Mouse (Mus musculus): Measurements from ENCODE around the gene Cdh13.

The Cdh13 gene

DNA sequence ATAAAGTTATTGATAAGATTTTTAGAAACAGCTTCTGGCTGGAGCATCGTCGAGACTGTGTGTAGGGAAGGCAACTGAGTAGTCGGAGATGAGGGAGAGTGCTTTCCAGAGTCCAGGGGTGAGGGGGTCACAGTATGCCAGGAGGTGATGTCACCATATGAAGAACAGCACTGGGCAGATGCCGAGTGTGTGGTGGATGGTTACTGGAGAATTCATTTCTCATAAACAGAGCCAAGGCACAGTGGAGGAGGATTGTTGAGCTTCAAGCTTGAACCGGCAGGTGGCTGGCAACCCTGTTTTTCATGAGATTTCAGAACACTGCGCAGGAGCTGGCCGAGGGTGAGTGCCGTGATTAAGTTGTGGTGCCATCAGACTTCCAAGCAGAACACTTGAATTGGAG lies 317.8 kb downstream of the Cdh13 start:
- CTCF ChIA-PET = no interaction called here
- POLR2A ChIA-PET = no interaction called here

DNA sequence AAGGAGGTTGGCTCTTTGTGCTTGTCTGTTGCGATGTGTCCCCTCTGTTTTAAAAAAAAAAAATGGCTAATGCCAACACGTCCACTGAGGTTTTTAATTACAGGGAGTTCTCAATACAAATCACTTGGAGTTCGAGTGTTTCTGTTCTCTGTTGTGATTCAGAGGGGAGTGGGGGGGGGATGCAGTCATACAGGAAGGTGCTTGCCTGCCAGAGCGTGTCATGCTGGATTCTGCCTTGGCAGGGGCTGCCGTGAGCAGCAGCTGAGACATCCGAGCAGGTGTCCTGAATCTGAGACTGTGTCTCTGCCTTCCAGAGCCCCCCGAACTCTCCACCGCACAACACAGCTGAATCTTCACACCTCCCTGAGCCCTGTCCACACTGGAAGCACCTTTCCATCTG lies 318.5 kb downstream of the Cdh13 start:
- ChIA-PET POLR2A (interaction anchor here in 1 of 4 experiments (0.6 kb wide), 1 partner anchor 17 kb away, joined by 3 read pairs; no protein-coding TSS in a partner anchor), CTCF (no interaction called here)

DNA sequence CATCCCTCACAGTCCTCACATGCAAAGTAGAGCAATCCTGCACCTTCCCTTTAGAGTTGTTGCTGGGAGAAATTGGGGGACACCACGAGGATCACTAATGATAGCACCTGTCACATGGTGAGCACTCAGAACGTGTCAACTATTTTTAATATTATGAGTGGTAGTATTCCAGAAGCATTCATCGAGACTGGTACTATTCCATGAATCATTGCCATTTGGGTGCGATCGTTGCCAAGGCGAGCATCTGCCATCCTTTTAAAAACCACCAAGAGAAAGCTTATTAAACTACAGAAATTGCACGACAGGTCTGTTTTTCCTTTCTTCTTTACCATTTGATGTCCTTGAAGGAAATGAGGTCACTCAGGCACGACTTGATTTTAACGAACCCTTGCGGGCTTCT lies 328.0 kb downstream of the Cdh13 start:
- ChIA-PET CTCF (no interaction called here), POLR2A (no interaction called here)

DNA sequence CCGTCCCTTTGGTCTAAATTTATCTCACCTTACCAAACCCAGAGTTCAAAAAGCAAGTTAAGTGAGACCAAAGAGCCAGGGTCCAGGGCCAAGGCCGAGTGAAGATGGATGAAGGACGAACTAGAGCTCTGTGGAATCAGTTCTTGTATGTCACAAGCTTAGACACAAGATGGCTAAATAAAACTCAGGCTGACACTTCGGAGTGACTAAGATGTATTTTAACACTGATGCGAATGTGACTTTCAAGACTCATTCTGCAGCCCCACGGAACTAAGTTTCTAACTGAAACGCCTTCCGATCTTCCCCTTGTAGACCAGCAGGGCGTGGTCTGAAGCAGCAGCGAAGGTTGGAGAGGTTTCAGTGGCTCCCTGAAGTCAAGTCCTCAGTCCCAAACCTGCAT lies 334.7 kb downstream of the Cdh13 start:
- POLR2A ChIA-PET = interaction anchor here in 1 of 4 experiments (0.6 kb wide), 1 partner anchor 61 kb away, joined by 4 read pairs; no protein-coding TSS in a partner anchor
- CTCF ChIA-PET = no interaction called here

DNA sequence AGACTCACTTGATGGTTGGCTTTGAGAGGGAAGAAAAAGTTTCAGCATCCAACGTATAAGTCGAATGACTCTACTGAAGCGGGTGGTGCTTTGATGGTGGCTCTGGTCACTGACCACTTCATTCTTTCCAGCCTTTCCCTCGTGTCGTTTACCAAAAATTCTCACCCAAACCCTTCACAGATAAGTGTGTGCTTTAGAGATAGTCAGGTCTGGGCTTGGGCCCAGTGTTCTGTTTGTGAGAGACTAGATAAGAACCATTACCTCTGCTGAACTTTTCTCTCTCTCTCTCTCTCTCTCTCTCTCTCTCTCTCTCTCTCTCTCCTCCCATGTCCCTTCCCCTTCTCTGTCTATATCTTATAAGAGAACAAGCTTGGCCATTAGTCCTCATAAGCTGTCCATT lies 342.9 kb downstream of the Cdh13 start:
- ChIA-PET POLR2A (no interaction called here), CTCF (no interaction called here)

DNA sequence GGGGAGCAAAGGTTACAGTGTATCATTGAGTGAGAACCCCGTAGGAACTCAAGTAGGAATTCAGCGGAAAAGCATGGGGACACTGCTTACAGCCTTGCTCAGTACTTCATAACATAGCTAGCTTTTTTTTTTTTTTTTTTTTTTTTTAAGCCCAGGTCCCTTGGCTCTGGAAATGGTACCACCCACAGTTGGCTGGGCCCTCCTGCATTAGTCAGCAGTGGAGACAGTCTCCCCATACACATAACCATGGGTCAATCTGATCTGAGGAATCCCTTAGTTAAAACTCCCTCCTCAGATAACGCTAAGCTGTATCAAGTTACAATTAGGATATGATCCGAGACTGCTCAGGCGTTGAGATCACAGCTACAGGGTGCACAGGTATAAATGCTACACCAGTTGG lies 344.2 kb downstream of the Cdh13 start:
- CTCF ChIA-PET = interaction anchor here in 1 of 4 experiments (0.7 kb wide), 1 partner anchor 293 kb away, joined by 3 read pairs; no protein-coding TSS in a partner anchor
- POLR2A ChIA-PET = interaction anchor here in 1 of 4 experiments (0.7 kb wide), 1 partner anchor 473 kb away, joined by 4 read pairs; no protein-coding TSS in a partner anchor

DNA sequence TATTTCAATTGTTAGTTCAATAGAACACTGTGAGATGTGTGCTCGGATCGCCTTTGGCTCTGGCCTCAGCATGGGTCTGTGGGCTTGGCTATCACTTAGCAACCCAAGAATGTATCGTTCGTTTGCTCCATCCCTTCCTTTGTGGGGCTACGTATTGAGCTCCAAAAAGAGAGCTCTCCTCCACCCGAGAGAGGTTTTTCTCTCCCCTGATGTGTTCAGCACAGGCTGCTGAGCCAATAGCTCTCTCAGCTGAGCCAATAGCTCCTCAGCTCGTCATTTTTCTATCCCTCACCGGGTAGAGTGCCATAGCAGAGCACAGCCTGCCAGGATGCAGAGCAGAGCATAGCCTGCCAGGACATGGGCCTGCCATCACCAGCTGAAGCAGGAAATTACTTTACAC lies 345.2 kb downstream of the Cdh13 start:
- ChIA-PET CTCF (interaction anchor here in 1 of 4 experiments (0.6 kb wide), 2 partner anchors 105 to 1026 kb away, joined by 5 to 7 read pairs; no protein-coding TSS in a partner anchor), POLR2A (interaction anchor here in 1 of 4 experiments (0.6 kb wide), 1 partner anchor 53 kb away, joined by 4 read pairs; no protein-coding TSS in a partner anchor)

DNA sequence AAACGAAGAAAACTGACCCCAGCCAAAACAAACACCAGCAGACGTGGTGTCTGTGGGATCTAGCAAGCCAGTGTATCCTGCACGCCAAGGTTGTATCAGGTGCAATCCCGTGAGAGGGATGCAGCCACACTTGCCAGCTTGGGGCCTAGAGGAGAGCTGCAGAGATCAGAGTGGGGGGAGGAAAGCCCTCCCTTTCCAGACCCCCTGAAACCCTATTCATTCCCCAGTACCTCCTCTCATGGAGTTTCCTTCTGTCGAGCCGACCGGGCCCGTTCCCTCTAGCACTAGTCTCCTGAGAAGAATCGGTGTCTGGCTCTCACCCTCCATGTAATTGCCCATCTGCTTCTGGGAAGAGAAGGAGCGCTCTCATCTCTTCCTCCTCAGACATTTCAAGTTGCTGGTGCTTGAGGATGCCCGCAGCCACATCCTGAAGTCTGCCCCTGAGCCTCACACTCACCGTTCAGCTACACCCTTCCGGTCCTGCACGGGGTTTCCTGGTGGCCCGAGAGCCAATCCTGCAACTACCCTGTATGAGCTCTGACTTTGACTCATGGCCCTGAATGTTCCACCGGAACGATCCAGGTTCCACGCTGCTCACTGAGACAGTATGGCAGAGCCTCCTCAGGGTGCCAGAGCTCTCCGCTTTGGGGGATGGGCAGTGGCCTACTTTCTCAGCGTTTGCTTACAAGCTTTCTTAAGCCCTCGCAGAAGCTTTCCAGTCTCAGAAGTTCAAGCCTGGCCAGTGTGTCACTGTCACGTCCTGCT lies 351.9 kb downstream of the Cdh13 start:
- CTCF ChIA-PET = interaction anchor here in 1 of 4 experiments (0.6 kb wide), 1 partner anchor 35 kb away, joined by 6 read pairs; no protein-coding TSS in a partner anchor
- POLR2A ChIA-PET = no interaction called here

DNA sequence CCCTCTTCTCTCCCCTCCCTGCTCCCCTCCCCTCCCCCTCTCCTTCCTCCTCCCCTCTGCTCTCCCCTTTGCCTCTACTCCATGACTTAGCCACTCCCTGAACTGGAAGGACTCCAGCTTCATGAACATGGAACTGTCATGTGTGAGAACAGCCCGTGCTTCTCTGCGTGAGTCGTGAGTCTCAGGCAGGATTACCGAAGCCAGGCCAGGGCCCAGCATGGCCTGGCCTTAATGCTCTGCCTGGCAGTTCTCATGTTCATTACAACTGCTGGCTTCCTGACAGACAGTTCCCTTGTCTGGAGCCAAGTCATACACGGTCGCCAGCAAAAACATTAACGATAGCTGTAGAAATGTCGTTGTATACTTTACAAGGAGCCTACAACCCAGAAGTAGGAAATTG lies 356.1 kb downstream of the Cdh13 start:
- ChIA-PET POLR2A (no interaction called here), CTCF (interaction anchor here in 1 of 4 experiments (0.7 kb wide), 1 partner anchor 131 kb away, joined by 4 read pairs; no protein-coding TSS in a partner anchor)

DNA sequence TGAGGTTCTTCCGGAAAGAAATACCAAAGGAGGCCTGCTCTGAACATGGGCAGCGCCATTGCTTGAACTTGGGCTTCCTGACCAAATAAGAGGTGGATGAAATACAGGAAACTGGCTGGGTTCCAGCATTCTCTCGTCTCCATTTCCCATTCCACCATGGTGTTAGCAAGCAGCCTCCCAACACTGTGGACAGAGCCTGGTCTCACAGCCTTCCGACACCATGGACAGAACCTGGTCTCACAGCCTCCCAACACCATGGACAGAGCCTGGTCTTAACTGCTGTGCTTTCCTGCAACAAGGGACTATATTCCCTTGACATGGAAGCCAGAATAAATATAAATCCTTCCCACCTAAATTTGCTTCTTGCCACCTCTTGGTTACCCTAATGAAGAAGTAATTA lies 358.3 kb downstream of the Cdh13 start:
- POLR2A ChIA-PET = no interaction called here

DNA sequence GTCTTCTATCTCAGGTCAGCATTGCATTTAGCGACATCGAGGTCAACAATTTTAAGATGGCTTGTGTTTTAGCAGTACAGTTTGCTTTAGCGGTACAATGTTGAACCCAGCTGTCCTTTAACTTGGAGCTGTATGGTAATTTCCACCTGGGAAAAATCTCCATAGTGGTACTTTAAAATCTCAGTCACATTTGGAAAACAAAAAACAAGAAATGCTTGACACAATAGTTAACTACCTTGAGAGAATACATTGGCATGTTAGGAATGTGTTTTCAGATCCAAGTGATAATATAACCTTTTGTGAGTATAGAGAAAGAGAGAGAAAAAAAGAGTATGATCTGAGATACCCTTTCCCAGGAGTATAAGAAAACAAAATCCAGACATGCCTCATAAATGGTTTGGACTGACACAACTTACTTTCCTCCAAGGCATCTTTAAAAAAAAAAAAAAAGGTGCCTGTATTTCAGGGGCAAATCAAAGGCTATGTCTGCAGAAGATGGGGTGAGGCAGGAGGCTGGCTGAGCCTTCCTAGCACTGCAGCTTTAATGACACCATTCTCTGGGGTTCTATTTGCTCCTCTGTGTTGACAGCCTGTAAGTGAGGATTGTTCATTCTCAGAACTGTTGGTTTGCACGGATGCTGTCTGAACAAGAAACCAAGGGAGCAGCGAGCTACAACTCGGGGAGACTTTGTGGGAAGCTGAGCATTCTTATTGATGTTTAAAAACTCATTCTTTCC lies 365.4 kb downstream of the Cdh13 start:
- ChIA-PET POLR2A (no interaction called here), CTCF (interaction anchor here in 2 of 4 experiments (0.6 to 0.7 kb wide), 3 partner anchors 125 to 703 kb away, joined by 3 to 10 read pairs (median 3); no protein-coding TSS in a partner anchor)

More for the DNA sequence above, 358.3 kb downstream of the Cdh13 start:
- CTCF ChIA-PET = no interaction called here

DNA sequence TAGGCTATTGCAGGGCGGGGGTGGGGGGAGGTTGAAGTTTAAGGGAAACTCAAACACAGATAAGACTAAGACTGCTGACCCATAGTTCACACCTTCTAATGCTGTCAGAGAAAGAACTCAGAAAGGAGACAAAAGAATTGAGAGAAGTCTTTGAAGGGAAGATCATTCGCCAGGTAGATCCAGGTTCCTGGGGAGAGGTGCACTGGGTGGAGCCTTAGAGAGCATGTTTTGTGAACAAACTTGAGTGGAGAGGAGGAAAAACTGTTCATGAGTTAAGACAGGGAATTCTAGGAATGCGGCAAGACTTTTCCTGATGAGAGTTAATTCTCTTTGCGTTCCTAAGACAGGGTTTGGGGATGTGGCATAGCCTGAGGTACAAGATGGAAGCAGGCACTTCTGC lies 366.4 kb downstream of the Cdh13 start:
- POLR2A ChIA-PET = no interaction called here
- CTCF ChIA-PET = interaction anchor here in 1 of 4 experiments (0.6 kb wide), 1 partner anchor 702 kb away, joined by 10 read pairs; no protein-coding TSS in a partner anchor

DNA sequence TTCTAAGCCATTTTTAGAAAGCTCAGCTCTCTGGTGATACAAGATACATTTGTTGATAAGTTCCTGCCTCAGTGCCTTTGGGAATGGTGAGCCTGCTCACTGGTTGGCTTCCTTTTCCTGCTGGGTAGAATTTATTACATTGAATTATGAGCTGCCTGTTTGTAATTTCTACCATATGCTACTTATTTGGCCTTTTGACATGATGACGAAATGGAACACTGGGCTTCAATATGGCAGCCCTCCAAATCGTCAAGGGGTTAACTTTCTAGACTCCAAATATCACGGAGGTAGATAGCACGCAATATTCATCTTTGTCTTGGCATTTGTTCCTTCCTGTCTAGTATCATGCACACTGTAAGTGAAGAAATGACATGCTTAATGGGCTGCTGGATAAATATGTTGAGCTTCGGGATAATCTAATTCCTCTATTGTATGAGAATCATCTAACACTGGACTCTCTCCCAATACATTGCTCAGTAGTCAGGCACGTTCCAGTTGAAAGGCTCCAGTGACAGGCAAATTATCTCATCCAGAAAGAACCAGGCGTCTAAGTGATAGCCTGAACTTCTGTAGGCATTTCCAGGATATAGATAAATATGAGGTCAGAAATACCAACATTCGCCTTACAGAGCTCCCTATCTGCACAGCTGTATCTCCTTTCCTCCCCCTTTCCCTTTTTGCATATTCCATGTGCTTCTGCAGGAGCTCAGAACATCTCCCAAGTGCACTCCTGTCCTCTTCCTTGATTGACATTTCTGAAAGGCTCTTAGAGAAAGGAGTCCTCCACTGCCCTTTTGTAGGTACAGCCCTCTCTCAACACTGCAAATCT lies 378.7 kb downstream of the Cdh13 start:
- ChIA-PET CTCF (no interaction called here), POLR2A (interaction anchor here in 1 of 4 experiments (0.7 kb wide), 1 partner anchor 780 kb away, joined by 3 read pairs; no protein-coding TSS in a partner anchor)

DNA sequence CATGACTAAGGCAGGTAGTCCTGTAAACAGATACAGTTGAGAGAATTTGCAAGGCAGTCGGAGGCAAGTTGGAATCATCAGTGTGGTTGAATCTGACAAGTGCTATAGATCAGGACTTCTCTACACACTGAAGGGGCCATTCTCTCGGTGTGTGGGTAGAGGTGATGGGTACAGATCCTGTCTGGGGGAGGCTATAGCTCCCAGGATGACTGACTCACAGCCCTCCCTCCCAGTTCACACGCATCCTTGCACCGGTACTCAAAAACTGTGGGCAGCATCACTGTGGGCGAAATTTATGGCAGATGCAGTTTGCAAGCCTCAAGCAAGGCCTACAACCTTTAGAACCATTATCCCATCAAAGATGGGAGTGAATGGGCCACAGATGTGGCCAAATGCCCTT lies 381.5 kb downstream of the Cdh13 start:
- ChIA-PET CTCF (no interaction called here), POLR2A (no interaction called here)

DNA sequence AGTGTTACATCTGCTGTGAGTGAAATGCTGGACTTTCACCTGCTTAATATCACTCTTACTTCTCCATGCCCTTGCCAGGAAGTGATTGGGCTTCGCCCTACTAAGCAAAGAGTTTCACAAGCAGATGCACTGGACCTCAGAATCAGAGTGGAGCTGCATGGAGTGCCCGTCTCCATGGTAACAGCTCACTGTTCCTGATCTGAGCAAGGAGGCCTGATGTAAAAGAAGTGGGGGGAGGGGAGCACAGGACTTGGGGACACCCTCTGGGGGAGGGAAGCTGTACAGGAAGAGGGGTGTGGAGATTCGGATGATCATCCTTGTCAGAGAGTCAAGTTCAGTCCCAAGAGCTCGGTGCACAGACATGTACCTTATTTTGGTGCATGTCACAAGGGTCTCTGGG lies 384.2 kb downstream of the Cdh13 start:
- ChIA-PET CTCF (interaction anchor here in 1 of 4 experiments (0.6 kb wide), 1 partner anchor 74 kb away, joined by 4 read pairs; no protein-coding TSS in a partner anchor), POLR2A (no interaction called here)

DNA sequence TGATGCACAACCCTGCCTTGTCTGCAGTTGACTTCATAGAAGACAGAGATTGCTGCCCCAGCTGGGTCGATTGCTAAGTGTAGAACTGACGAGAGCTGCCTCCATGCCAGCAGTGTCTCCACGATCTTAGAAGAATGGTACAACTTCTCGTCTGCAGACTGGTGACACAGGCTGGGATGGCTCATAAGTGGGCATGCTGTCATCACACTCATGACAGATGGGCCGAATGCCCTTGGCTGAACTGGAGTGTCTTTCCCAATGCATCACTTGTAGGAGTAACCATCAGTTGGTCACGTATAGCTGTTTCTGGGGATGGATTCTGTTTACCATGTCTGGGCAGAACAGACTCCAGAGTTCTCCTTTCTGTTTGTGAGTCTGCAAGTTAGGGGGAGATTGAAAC lies 392.7 kb downstream of the Cdh13 start:
- ChIA-PET CTCF (no interaction called here), POLR2A (no interaction called here)

DNA sequence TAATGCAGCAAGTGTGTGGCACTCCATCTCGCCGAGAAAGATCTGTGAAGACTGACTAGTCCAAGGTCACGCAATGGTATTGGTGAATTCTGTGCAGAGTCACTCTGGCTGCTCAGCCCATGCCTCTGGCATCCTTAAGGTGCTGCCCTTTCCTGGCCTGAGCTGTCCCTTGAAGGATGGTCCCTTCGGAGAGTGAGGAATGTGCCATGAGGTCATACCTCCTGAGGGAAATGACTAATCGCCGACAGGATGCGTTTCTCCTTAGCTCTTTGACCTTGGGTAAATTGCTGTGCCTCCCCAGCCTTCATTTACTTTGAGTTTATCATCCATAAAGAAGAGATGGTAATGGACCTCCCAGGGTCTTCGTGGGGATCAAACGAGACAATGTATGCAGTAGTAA lies 395.8 kb downstream of the Cdh13 start:
- ChIA-PET CTCF (no interaction called here), POLR2A (no interaction called here)

DNA sequence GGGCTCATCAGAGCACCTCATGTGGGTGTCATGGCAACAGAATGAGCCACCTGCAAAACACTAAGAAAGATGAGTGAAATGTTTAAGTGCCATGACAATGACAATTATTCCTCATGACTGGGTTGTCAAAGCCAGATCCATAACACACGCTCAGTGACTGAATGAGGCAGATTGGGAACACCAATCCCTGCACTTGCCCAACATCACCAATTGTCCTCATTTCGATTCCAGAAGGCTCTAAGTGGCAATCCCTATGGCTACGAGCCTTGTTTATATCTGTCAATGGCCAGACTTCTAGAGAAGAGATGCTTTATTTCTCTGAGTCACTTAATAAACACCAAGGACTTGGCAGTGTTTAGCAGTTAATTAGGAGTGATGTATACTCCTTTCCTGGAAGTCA lies 399.9 kb downstream of the Cdh13 start:
- POLR2A ChIA-PET = no interaction called here
- CTCF ChIA-PET = no interaction called here

DNA sequence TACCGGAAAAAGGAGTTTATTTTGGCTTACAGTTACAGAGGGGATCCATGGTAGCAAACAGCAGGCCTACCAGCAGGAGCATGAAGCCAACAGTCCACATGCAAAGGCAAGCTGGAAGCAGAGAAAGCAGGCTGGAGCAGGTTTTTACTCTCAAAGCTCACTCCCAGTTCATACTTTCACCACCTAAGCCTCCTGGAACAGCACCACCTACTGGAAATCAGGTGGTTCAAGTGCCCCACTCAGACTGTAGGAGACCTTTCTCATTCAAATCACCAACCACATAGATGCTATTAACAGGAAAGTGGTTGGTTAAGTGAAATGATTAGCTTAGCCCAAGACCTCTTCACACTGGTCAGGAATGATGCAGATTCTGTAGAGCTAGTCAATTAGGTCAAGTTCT lies 402.3 kb downstream of the Cdh13 start:
- ChIA-PET POLR2A (interaction anchor here in 1 of 4 experiments (0.7 kb wide), 1 partner anchor 15 kb away, joined by 3 read pairs; no protein-coding TSS in a partner anchor), CTCF (interaction anchor here (0.6 to 1.3 kb wide), 15 partner anchors 8 to 1429 kb away, joined by 3 to 8 read pairs (median 3); partner anchors contain the start of gene Cmip (in 1 of the 4))

Data from embryonic stem cell, embryonic (primary cell).